Mouse (Mus musculus): ENCODE results near the gene Phf21a.

DNA sequence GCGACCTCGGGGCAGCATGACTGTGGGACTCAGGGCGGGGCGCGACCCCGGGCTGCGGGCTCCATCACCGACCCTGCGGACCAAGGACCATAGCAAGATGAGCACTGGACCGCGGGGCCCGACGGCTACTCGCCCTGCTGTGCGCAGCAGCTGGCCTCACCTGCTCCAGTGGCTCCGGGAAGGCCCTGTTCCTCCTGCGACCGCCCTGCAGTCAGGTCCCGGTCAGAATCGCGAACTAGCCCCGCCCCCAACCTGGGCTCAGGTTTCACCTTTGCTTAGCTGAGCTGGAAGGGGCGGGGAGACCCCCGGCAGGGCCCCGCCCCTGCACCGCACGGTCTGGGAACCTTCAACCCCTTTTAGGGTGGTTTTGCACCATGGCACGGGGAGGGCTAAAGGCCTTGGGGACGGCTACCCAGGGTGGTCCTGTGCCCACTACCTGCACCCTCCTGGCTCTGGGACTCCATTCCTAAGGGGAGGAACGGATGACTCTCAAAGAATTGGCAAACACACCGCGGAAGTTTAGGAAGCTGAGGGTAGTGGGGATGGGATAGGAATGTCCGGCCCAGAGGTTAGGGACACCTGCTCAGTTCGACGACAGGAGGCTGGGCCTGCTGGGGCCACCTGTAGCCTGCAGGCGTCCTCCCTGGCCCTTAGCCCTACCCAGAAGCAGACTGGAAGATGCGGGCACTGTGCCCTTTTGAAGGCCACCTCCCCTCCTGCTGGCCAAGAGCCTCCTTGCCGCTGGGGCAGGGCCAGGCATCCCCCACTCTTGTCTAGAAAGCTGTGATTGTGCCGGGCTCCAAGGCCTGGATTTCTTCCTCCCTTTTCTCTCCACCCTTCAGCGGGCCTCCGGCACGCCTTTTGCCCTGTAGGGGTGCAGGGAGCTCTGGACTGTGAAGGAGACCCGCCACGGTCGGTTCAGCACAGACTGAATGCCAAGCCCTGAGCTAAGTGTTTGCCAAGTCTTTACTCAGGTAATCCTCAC lies 278.2 kb downstream of the Phf21a start:
- TF ChIP-seq CTCF (IDR thresholded peaks at IDR 0.05; ENCODE audit: borderline replicate concordance, extremely low read depth, insufficient read depth, insufficient read length): no peak
- TF ChIP-seq POLR2A (IDR thresholded peaks at IDR 0.05; ENCODE audit: borderline replicate concordance, extremely low read depth, insufficient read depth, insufficient read length, poor library complexity, severe bottlenecking): no peak
